In the genomic region with DNA sequence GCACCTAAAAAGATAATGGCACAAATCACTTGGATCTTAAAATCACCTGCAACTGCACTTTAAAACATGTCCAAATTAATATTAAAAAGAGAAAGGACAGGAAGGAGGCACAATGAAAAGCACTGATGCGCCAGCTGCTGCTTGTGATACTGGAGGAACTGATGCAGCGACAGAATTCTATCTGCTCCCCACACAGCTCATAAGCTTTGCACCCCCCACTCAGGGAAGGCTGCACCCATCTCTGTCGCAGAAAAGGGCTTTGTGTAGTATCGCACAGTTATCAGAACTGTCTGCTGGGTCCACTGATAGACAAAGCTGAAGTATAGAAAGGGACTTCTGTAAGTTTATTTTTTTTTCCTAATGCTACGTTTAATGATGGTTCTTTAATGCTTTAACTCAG, we compare ENCODE assay signal across 13 mouse cellular contexts.
"Had no signal": no experiment of that assay in that cellular context is flagged by ENCODE, and none has a peak within 500 bp of the region (broad histone marks: within the 10 kb centered on the region; RNA-seq: fewer than 3 reads in every experiment).

No protein-coding gene starts in this region.

- H3K9ac ChIP-seq: limb, embryonic 12.5 days; lung, embryonic 15.5 days; midbrain, embryonic 13.5 days; neural tube, embryonic 15.5 days had no signal

- H3K4me1 ChIP-seq: limb, embryonic 12.5 days; lung, embryonic 15.5 days; midbrain, embryonic 13.5 days; neural tube, embryonic 15.5 days had no signal

- ATAC-seq: intestine, embryonic 16.5 days; midbrain, embryonic 13.5 days had no signal

- H3K4me3 ChIP-seq: limb, embryonic 12.5 days; lung, embryonic 15.5 days; midbrain, embryonic 13.5 days; myocyte; neural tube, embryonic 15.5 days had no signal

- DNase-seq: kidney, adult 8-10 months; kidney, postnatal 25 days; lung, postnatal 14 days; right cerebral cortex, adult 18-20 months; right cerebral cortex, postnatal 25 days; thymus, postnatal 36 days had no signal

- H3K27me3 ChIP-seq: limb, embryonic 12.5 days; lung, embryonic 15.5 days; midbrain, embryonic 13.5 days; neural tube, embryonic 15.5 days had no signal

- H3K4me2 ChIP-seq: limb, embryonic 12.5 days; lung, embryonic 15.5 days; midbrain, embryonic 13.5 days; neural tube, embryonic 15.5 days had no signal

- H3K27ac ChIP-seq: limb, embryonic 12.5 days; lung, embryonic 15.5 days; macrophage; midbrain, embryonic 13.5 days; neural tube, embryonic 15.5 days had no signal

- H3K9me3 ChIP-seq: lung, embryonic 15.5 days had no signal
